Mouse (Mus musculus): ENCODE measurements around the gene Rcc1l.

Gene Rcc1l

DNA sequence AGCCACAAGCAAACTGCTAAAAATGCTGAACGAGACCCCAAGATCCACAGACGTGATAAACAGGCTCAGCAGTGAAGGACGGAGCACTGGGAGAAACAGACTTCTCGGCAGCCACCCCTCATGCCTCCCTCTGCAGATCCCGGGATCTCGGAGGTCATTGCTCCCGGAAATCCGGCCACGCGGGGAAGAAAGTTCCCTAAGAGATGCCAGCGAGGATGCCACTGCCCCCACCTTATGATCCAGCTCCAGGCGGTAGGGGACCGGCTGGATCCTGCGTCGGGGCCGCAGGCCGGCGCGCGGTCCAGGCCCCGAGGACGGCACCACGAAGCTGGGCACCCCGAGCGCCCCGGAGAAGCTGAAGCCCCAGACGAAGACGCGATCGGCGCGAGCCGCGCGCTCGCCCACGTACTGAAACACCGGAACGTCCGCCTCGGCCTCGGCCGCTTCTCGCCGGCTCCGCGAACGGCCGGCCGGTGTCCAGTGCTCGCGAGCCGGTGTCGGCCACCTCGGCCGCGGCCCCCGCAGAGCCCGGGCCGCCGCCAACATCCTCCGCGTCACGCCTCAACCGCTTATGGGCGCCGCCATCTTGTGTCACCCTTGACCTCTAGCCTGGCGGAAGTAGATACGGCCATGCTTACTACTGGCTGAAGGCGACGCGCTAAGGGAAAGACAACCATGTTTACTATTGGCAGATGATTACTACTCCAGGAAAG lies at the start of gene Rcc1l:
Gene Rcc1l (minus strand): TSS at position 606 of the 713 bp plus-strand sequence.
- in situ Hi-C loops (cut with MboI; ENCODE audit: unreplicated experiment in 2 of 2), result loop anchor here (10.0 to 25.0 kb wide), 3 partner anchors 458 to 786 kb away; partner anchors contain the start of genes Cldn13 (in 1 of the 2), Eif4h (in 1 of the 2) and Tmem270 (in 1 of the 2)

DNA sequence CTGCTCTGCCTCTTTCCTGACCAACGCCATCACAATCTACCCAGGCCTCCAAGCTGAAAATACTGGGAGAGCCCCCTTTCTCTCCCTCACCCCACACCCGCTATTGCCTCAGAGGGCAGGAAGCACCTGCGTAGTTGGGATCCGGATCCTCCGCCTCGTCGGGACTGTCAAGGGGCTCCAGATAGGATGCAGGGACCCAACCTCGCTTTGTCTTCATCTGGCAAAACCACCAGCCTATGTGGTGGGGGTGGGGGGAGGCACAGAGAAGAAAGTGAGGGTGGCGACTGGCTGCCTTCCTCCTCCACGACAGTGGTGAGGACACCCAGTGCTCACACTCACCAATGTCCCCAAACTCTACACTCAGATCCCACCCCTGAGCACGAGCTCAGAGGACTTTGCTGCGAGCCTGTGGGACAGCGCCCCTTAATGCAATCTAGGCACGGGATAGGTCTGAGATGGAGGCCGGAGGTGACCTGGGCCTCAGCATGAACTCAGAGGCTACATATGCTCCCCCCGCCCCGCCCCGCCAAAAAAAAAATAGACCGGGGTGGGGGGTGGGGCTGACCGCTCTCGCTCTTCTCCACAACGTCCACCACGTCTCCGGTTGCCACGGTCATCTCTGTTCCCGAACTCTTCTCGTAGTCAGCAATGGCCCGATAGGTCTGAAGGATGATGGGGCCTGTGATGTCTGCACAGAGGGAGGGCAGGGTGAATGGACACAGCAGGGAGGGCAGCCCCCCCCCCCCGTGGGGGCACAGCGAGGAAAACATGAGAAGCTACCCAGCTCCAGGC lies 48.7 kb upstream of the Rcc1l start:
- in situ Hi-C loops (cut with MboI; ENCODE audit: unreplicated experiment in 2 of 2), result loop anchor here (5.0 to 10.0 kb wide), 3 partner anchors 38 to 119 kb away; no protein-coding TSS in a partner anchor

DNA sequence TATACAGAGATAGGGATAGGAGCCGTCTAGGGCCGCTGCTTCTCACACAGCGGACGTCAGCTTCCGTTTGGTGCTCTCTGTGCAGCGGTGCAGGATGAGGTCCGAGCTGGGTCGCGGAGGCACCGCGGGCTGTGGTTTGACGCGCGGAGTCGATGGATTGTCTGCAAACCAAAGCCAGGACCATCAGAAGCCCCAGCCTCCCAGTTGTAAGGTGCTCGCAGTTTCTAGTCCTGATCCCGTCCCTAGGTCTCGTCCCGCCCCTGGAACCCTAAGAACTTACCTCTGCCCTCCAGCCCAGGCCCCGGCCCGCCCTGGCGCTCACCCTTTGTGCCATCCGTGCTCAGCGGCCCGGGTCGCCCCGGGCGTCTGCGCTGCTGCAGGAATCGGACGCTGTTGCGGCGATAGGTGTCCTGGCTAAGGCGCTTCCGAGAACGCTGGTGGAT lies 45.2 kb upstream of the Rcc1l start:
- in situ Hi-C loops (cut with MboI; ENCODE audit: unreplicated experiment in 2 of 2), result loop anchor here in 1 of 2 experiments (10.0 kb wide), 1 partner anchor 123 kb away; no protein-coding TSS in a partner anchor

GRCm38 (mm10) chr5:134221278-134221677 lies 44.7 kb upstream of the Rcc1l start:
- in situ Hi-C loops (cut with MboI; ENCODE audit: unreplicated experiment in 2 of 2), result loop anchor here in 1 of 2 experiments (10.0 kb wide), 1 partner anchor 124 kb away; no protein-coding TSS in a partner anchor

DNA sequence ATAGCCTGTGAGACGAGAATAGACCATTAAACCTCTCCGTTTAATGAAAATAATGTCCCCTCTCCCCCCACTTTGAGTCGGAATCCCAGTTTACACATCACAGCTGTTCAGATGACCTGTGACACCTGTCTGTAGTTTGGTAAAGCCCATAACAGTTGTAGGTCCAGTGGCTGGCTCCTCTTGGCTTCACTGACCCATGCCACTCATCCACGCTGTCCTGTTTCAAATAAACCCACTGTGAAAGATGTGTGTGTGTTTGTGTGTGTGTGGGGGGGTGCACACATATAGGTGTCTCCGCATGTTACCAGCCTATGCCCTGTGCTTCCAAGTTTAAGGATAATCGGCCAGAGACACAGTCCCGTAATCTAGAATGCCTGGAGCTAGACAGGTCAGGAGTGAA lies 41.3 kb upstream of the Rcc1l start:
- in situ Hi-C loops (cut with MboI; ENCODE audit: unreplicated experiment in 2 of 2), result no loop called here

GRCm38 (mm10) chr5:134214021-134214806 lies 37.6 kb upstream of the Rcc1l start:
- in situ Hi-C loops (cut with MboI; ENCODE audit: unreplicated experiment in 2 of 2), result no loop called here

GRCm38 (mm10) chr5:134209931-134210554 lies 33.5 kb upstream of the Rcc1l start:
- in situ Hi-C loops (cut with MboI; ENCODE audit: unreplicated experiment in 2 of 2), result no loop called here

GRCm38 (mm10) chr5:134206721-134207120 lies 30.1 kb upstream of the Rcc1l start:
- in situ Hi-C loops (cut with MboI; ENCODE audit: unreplicated experiment in 2 of 2), result no loop called here

DNA sequence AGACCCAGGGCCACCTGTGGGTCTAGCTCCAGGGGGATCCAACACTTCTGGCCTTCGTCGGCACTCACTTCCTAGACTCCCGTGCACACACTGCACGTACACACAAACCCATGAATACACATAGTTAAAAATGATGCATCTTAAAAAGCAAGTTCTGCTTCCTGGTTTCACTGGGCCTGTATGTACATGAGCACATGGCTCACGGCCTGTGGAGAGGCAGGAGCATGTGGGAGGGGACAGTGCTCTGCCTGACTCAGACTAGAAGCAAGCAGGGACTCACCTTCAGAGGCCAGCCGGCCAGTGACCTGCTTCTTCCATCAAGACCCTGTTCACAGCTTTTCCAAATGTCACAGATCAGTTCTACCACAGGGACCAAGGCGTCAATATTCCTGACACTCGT lies 17.1 kb upstream of the Rcc1l start:
- in situ Hi-C loops (cut with MboI; ENCODE audit: unreplicated experiment in 2 of 2), result loop anchor here (25.0 kb wide), 2 partner anchors 719 to 769 kb away; partner anchors contain the start of genes Cldn13 (in 1 of the 2) and Tmem270 (in 1 of the 2)

- in situ Hi-C loops (cut with MboI; ENCODE audit: unreplicated experiment in 2 of 2), result loop anchor here (5.0 to 25.0 kb wide), 7 partner anchors 39 to 774 kb away; partner anchors contain the start of genes Lat2 (in 2 of the 2), Ncf1 (in 2 of the 2), Cldn13 (in 1 of the 2) and Rfc2 (in 1 of the 2)
Observed at GRCm38 (mm10) chr5:134188571-134188970, 12.0 kb upstream of the Rcc1l start.

- in situ Hi-C loops (cut with MboI; ENCODE audit: unreplicated experiment in 2 of 2), result loop anchor here (5.0 to 25.0 kb wide), 7 partner anchors 40 to 775 kb away; partner anchors contain the start of genes Lat2 (in 2 of the 2), Ncf1 (in 2 of the 2), Cldn13 (in 1 of the 2) and Rfc2 (in 1 of the 2)
Observed at GRCm38 (mm10) chr5:134186961-134187731, 10.6 kb upstream of the Rcc1l start.

- in situ Hi-C loops (cut with MboI; ENCODE audit: unreplicated experiment in 2 of 2), result loop anchor here (5.0 to 25.0 kb wide), 7 partner anchors 41 to 776 kb away; partner anchors contain the start of genes Lat2 (in 2 of the 2), Ncf1 (in 2 of the 2), Cldn13 (in 1 of the 2) and Rfc2 (in 1 of the 2)
Observed at GRCm38 (mm10) chr5:134186059-134186458, 9.5 kb upstream of the Rcc1l start.

GRCm38 (mm10) chr5:134183880-134184808 lies 7.6 kb upstream of the Rcc1l start, which contains the start of gene Gtf2ird2:
TSS of gene Gtf2ird2 (plus strand) at chr5:134184019.
- in situ Hi-C loops (cut with MboI; ENCODE audit: unreplicated experiment in 2 of 2), result loop anchor here (5.0 to 25.0 kb wide), 7 partner anchors 298 to 778 kb away; partner anchors contain the start of genes Lat2 (in 2 of the 2), Cldn13 (in 1 of the 2), Rfc2 (in 1 of the 2) and Tmem270 (in 1 of the 2)

- in situ Hi-C loops (cut with MboI; ENCODE audit: unreplicated experiment in 2 of 2), result loop anchor here (5.0 to 25.0 kb wide), 7 partner anchors 299 to 779 kb away; partner anchors contain the start of genes Lat2 (in 2 of the 2), Cldn13 (in 1 of the 2), Rfc2 (in 1 of the 2) and Tmem270 (in 1 of the 2)
Observed at GRCm38 (mm10) chr5:134183162-134183561, 6.6 kb upstream of the Rcc1l start.

DNA sequence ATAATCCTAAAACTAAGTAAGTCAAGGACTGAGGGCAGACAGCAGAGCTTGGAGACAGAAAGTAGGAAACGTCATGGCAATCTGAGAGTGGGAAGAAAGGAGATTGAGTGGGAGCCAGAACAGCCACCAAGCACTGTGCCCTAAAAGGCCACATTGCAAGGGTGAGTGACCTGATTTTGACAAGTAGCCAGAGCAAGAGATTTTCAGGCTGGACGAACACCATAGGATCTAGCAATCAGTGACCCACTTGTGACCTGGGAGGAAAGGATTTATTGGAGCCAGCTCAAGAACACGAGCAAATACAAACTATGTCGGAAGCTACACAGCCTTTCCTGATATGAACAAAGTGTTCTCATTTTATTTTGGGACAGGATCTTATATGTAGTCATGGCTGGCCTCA lies 6.2 kb upstream of the Rcc1l start:
- in situ Hi-C loops (cut with MboI; ENCODE audit: unreplicated experiment in 2 of 2), result loop anchor here (5.0 to 25.0 kb wide), 7 partner anchors 300 to 780 kb away; partner anchors contain the start of genes Lat2 (in 2 of the 2), Cldn13 (in 1 of the 2), Rfc2 (in 1 of the 2) and Tmem270 (in 1 of the 2)

DNA sequence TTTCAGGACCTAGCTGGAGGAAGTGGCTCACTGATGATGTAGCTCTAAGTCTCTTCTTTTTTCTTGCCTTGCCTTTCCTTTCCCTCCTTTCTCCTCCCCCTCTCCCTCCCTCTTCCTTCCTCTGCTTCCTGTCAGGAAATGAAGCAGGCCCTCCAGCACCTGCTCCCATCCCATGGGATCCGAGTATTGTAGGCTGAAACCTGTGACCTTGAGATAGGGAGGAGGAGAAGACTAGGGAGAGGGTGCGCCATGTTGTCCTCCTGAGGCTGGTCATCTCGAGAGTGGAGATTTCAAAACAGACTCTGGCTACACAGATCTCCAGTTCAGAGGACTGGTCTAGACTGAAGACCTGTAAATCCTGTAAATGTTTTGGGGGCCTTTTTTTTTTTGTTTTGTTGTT lies 5.6 kb upstream of the Rcc1l start:
- in situ Hi-C loops (cut with MboI; ENCODE audit: unreplicated experiment in 2 of 2), result loop anchor here (5.0 to 25.0 kb wide), 7 partner anchors 300 to 780 kb away; partner anchors contain the start of genes Lat2 (in 2 of the 2), Cldn13 (in 1 of the 2), Rfc2 (in 1 of the 2) and Tmem270 (in 1 of the 2)

DNA sequence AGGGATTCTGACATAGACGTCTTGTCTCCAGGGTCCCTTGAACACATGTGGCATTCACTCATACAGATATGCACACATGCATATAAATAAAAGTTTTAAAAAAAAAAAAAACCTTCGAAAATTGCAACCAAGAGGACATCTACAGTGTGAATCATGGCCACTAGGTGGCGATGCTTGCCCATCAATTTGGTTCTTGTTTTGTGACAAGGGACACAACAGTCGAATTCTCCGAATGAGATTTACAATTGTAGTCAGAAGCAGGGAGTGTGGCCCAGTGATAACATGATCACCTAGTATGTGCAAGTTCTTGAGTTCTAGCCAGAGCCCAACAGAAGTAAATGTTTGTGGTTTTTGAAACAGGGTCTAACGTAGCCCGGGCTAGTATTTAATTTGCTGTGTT lies 3.3 kb upstream of the Rcc1l start:
- in situ Hi-C loops (cut with MboI; ENCODE audit: unreplicated experiment in 2 of 2), result loop anchor here (5.0 to 25.0 kb wide), 8 partner anchors 302 to 782 kb away; partner anchors contain the start of genes Lat2 (in 2 of the 2), Cldn13 (in 1 of the 2), Eif4h (in 1 of the 2) and Rfc2 (in 1 of the 2)
